In the genomic region with DNA sequence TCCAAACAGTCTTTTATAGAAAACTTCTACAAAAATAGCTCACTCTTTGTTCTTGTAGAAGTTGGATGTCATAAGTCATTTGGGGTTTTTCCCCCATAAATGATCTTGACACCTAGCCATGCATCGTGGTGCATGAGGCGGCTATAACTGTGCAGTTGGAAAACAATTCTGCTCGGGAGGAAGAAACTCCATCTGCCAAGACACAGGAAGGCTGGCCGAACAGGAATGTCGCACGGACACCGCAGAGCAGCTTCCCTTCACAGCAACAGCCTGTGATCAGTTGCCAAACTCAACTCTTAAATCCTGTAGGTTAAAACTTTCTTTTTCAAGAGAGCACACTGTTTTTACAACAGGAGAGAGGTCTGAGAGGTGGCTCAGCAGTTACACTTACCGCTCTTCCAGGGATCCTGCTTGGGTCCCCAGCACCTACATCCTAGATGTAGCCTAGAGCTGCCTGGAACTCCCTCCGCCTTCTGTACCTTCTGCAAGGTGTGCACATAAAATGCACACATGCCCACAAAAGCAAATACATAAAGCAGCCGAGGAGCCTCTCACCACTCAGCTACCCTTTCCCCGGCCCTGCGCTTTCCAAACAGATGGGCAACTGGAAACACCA, we compare ENCODE assay signal across 9 mouse cellular contexts. TPM values are rescaled to one million over a fixed set of nuclear protein-coding genes. Genes with fewer than 3 reads are reported as not detected.
DNase-seq lines count a peak whose midpoint lies in the region; ATAC-seq and TF ChIP-seq lines count a peak whose summit lies in the region.
"Had no signal": no experiment of that assay in that cellular context is flagged by ENCODE, and none has a peak within 500 bp of the region (broad histone marks: within the 10 kb centered on the region; RNA-seq: fewer than 3 reads in every experiment).

No protein-coding gene starts in this region.

- peak overlapping the region; percentile 10; the same call in 1 of the 2 replicates for H3K4me2 ChIP-seq in lung, embryonic 14.5 days
- H3K4me2 ChIP-seq in embryonic facial prominence, embryonic 12.5 days (replicated peaks) = peak overlapping the region; percentile 28
- H3K4me2 ChIP-seq in intestine, postnatal 0 days (replicated peaks; ENCODE audit: low read depth) = peak overlapping the region; percentile 35
- H3K4me2 ChIP-seq: liver, embryonic 13.5 days had no signal

- no peaks in the 10 kb centered on the region for H3K36me3 ChIP-seq in lung, embryonic 14.5 days (ENCODE audit: insufficient read depth)
- no peaks in the 10 kb centered on the region for H3K36me3 ChIP-seq in embryonic facial prominence, embryonic 12.5 days
- no peaks in the 10 kb centered on the region for H3K36me3 ChIP-seq in intestine, postnatal 0 days (ENCODE audit: control insufficient read depth, insufficient read depth)
- H3K36me3 ChIP-seq: liver, embryonic 13.5 days had no signal

- peak; percentile 65 for DNase-seq in lung, embryonic 14.5 days
- DNase-seq in lung, postnatal 36 days = no peak
- peak; percentile 26 for DNase-seq in retina, embryonic 14.5 days (ENCODE audit: low spot score)
- DNase-seq in thymus, postnatal 14 days = no peak
- DNase-seq in frontal cortex, postnatal 25 days (ENCODE audit: low spot score in 2 of 2) = no peak
- no peak for DNase-seq in layer of hippocampus, adult 9-10 months (ENCODE audit: low spot score)
- DNase-seq: liver, embryonic 13.5 days had no signal

- no peak overlapping the region for H3K4me3 ChIP-seq in lung, embryonic 14.5 days (ENCODE audit: low read depth, low read length)
- H3K4me3 ChIP-seq in embryonic facial prominence, embryonic 12.5 days = no peak overlapping the region; the same call in 1 of the 2 replicates
- H3K4me3 ChIP-seq in intestine, postnatal 0 days (ENCODE audit: low read depth, low read length) = no peak overlapping the region
- H3K4me3 ChIP-seq: liver, embryonic 13.5 days had no signal

- no peaks in the 10 kb centered on the region for H3K9me3 ChIP-seq in lung, embryonic 14.5 days (ENCODE audit: low read depth, low read length)
- no peaks in the 10 kb centered on the region for H3K9me3 ChIP-seq in embryonic facial prominence, embryonic 12.5 days
- H3K9me3 ChIP-seq in intestine, postnatal 0 days (ENCODE audit: control insufficient read depth) = no peaks in the 10 kb centered on the region
- H3K9me3 ChIP-seq: liver, embryonic 13.5 days had no signal

- H3K27me3 ChIP-seq in lung, embryonic 14.5 days (ENCODE audit: insufficient read depth, low read length) = no peaks in the 10 kb centered on the region
- H3K27me3 ChIP-seq in embryonic facial prominence, embryonic 12.5 days = no peaks in the 10 kb centered on the region
- H3K27me3 ChIP-seq in intestine, postnatal 0 days (replicated peaks; ENCODE audit: control insufficient read depth, insufficient read depth, low read length) = no peaks in the 10 kb centered on the region
- H3K27me3 ChIP-seq: liver, embryonic 13.5 days had no signal

- ATAC-seq in lung, embryonic 14.5 days (ENCODE audit: insufficient read depth) = peak; percentile 47
- ATAC-seq in embryonic facial prominence, embryonic 12.5 days (ENCODE audit: insufficient number of reproducible peaks, insufficient read depth, low FRiP score, low TSS enrichment) = no peak
- ATAC-seq in intestine, postnatal 0 days = no peak

- H3K9ac ChIP-seq in lung, embryonic 14.5 days = no peak overlapping the region
- no peak overlapping the region for H3K9ac ChIP-seq in embryonic facial prominence, embryonic 12.5 days
- no peak overlapping the region for H3K9ac ChIP-seq in intestine, postnatal 0 days (ENCODE audit: low read depth, low read length)
- H3K9ac ChIP-seq: liver, embryonic 13.5 days had no signal

- 38% methylated on average over 12 of the region's 12 CpGs for WGBS in lung, embryonic 14.5 days
- WGBS in embryonic facial prominence, embryonic 12.5 days = 49% methylated on average over 12 of the region's 12 CpGs
- 57% methylated on average over 12 of the region's 12 CpGs for WGBS in intestine, postnatal 0 days

- peak overlapping the region; percentile 51; the same call in 1 of the 2 replicates for H3K27ac ChIP-seq in lung, embryonic 14.5 days (ENCODE audit: low read depth)
- H3K27ac ChIP-seq in embryonic facial prominence, embryonic 12.5 days = peak overlapping the region; percentile 68; the same call in 1 of the 2 replicates
- H3K27ac ChIP-seq in intestine, postnatal 0 days (ENCODE audit: low read depth, low read length) = peak overlapping the region; percentile 31; the same call in 1 of the 2 replicates
- H3K27ac ChIP-seq: liver, embryonic 13.5 days had no signal

- no peak for TF ChIP-seq CTCF in lung, embryonic 14.5 days (IDR thresholded peaks at IDR 0.05; ENCODE audit: low read depth)
- TF ChIP-seq CTCF in intestine, postnatal 0 days (IDR thresholded peaks at IDR 0.05; ENCODE audit: low read depth) = no peak

- H3K4me1 ChIP-seq in lung, embryonic 14.5 days (ENCODE audit: insufficient read depth) = peaks cover 3% of the 10 kb centered on the region
- H3K4me1 ChIP-seq in embryonic facial prominence, embryonic 12.5 days = peaks cover 35% of the 10 kb centered on the region
- peaks cover 6% of the 10 kb centered on the region; the same call in 1 of the 2 replicates for H3K4me1 ChIP-seq in intestine, postnatal 0 days (replicated peaks; ENCODE audit: control insufficient read depth, insufficient read depth, low read length)

RNA-seq across cellular contexts. Expression of a gene that starts 29.4 kb away (rescaled TPM):
- 9.4 and 11.4 TPM in 2 replicates for polyA plus RNA-seq in lung, embryonic 14.5 days (2014; fragmentation: Nextera tagmentation; extraction: Ambion mirVana)
- 10.9 and 12.7 TPM in 2 replicates for polyA plus RNA-seq in embryonic facial prominence, embryonic 12.5 days (2016; fragmentation: Nextera tagmentation; extraction: Ambion mirVana)
- polyA plus RNA-seq in intestine, postnatal 0 days (2015; fragmentation: Nextera tagmentation; extraction: Ambion mirVana) = 6.6 and 6.8 TPM in 2 replicates

Comparison
In these comparisons a context has a peak if more than half of its experiments do, and no peak if none do; other contexts are left out.
1. DNase-seq: peak in lung, embryonic 14.5 days (single experiment) and retina, embryonic 14.5 days (single experiment); none in lung, postnatal 36 days (single experiment), thymus, postnatal 14 days (single experiment), frontal cortex, postnatal 25 days (0 of 2) and layer of hippocampus, adult 9-10 months (single experiment).
2. Peak in every context shown above with its lines, with median percentiles within 50 percentile points of each other: H3K27ac ChIP-seq and H3K4me2 ChIP-seq.